ENCODE assay signal across 9 mouse cellular contexts in the genomic region with DNA sequence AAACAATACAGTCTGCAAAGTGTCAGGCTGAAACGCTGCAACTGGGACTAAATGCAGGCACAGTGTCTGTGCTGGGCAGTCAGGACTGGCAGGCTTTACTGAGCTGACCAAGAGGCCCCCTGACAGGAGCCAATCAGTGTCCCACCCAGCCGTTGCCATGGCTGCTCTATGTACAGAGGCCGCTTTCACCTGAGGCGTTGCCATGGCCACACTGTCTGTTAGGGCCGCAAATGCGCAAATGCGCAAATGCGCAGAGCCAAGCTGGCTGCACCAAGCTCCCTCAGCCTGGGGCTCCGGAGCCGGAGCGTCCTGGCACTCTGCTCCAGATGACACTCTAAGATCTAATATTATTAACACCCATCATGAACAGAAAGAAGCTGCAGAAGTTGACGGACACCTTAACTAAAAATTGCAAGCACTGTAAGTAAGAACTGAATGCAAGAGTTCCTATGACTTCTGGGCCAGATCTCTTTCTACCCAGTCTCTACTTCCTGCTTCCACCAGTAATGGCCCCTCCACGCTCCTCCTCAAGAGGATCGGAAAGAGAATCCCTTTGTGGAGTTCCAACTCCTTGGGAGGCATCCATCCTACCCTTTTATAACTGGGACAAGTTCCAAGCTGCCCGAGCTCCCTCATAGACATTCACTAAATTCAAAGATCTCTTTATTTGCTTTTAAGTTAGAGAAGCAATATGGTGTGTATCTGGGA. TPM values are rescaled to one million over a fixed set of nuclear protein-coding genes. Genes with fewer than 3 reads are reported as not detected.
DNase-seq lines count a peak whose midpoint lies in the region; ATAC-seq and TF ChIP-seq lines count a peak whose summit lies in the region.
"Had no signal": no experiment of that assay in that cellular context is flagged by ENCODE, and none has a peak within 500 bp of the region (broad histone marks: within the 10 kb centered on the region; RNA-seq: fewer than 3 reads in every experiment).

Gene Efcab1 (plus strand): TSS at position 214 of the 708 bp plus-strand sequence.

- WGBS in embryonic facial prominence, embryonic 13.5 days, result 6% methylated on average over 15 of the region's 15 CpGs
- WGBS in intestine, embryonic 16.5 days, result 14% methylated on average over 15 of the region's 15 CpGs
- 8% methylated on average over 15 of the region's 15 CpGs for WGBS in lung, embryonic 14.5 days

- peaks cover 9% of the 10 kb centered on the region for H3K4me1 ChIP-seq in embryonic facial prominence, embryonic 13.5 days
- peaks cover 4% of the 10 kb centered on the region; the same call in 1 of the 2 replicates for H3K4me1 ChIP-seq in intestine, embryonic 16.5 days (ENCODE audit: control insufficient read depth, insufficient read depth, low read length)
- H3K4me1 ChIP-seq in lung, embryonic 14.5 days (ENCODE audit: insufficient read depth), result 0 out of 2 replicates have a peak, but pooled peaks cover 4% of the 10 kb centered on the region
- H3K4me1 ChIP-seq: megakaryocyte, embryonic 14.5 days had no signal

- no peak for TF ChIP-seq CTCF in lung, embryonic 14.5 days (IDR thresholded peaks at IDR 0.05; ENCODE audit: low read depth)

- H3K27ac ChIP-seq in embryonic facial prominence, embryonic 13.5 days, result peak within 1 kb of the TSS; percentile 52; the same call in 1 of the 2 replicates
- H3K27ac ChIP-seq in intestine, embryonic 16.5 days (ENCODE audit: low read length), result no peak within 1 kb of the TSS
- H3K27ac ChIP-seq in lung, embryonic 14.5 days (ENCODE audit: low read depth), result no peak within 1 kb of the TSS

- no peaks in the 10 kb centered on the region for H3K27me3 ChIP-seq in embryonic facial prominence, embryonic 13.5 days
- no peaks in the 10 kb centered on the region for H3K27me3 ChIP-seq in intestine, embryonic 16.5 days (replicated peaks; ENCODE audit: control insufficient read depth, insufficient read depth, low read length)
- H3K27me3 ChIP-seq in lung, embryonic 14.5 days (ENCODE audit: insufficient read depth, low read length), result no peaks in the 10 kb centered on the region

- H3K36me3 ChIP-seq in embryonic facial prominence, embryonic 13.5 days, result no peaks in the 10 kb centered on the region
- no peaks in the 10 kb centered on the region for H3K36me3 ChIP-seq in intestine, embryonic 16.5 days (ENCODE audit: control insufficient read depth, insufficient read depth, low read length)
- no peaks in the 10 kb centered on the region for H3K36me3 ChIP-seq in lung, embryonic 14.5 days (ENCODE audit: insufficient read depth)

- no peaks in the 10 kb centered on the region for H3K9me3 ChIP-seq in embryonic facial prominence, embryonic 13.5 days
- H3K9me3 ChIP-seq in intestine, embryonic 16.5 days (ENCODE audit: control insufficient read depth, low read length), result no peaks in the 10 kb centered on the region
- H3K9me3 ChIP-seq in lung, embryonic 14.5 days (ENCODE audit: low read depth, low read length), result no peaks in the 10 kb centered on the region
- H3K9me3 ChIP-seq: megakaryocyte, embryonic 14.5 days had no signal

- H3K4me3 ChIP-seq in embryonic facial prominence, embryonic 13.5 days, result peak within 1 kb of the TSS; percentile 38
- H3K4me3 ChIP-seq in intestine, embryonic 16.5 days (ENCODE audit: low read length), result peak within 1 kb of the TSS; percentile 31
- peak within 1 kb of the TSS; percentile 28 for H3K4me3 ChIP-seq in lung, embryonic 14.5 days (ENCODE audit: low read depth, low read length)
- H3K4me3 ChIP-seq: megakaryocyte, embryonic 14.5 days had no signal

- peak; percentile 6 for DNase-seq in kidney, postnatal 10 days
- DNase-seq in kidney, postnatal 36 days, result no peak
- peak; percentile 78 for DNase-seq in lung, embryonic 14.5 days
- DNase-seq in right cerebral cortex, adult 2 months (ENCODE audit: low spot score in 2 of 2), result peak; percentile 64 to 71
- no peak for DNase-seq in gastrocnemius, postnatal 36 days

- H3K9ac ChIP-seq in embryonic facial prominence, embryonic 13.5 days, result peak within 1 kb of the TSS; percentile 59
- peak within 1 kb of the TSS; percentile 39; the same call in 1 of the 2 replicates for H3K9ac ChIP-seq in intestine, embryonic 16.5 days (ENCODE audit: low read depth, low read length)
- H3K9ac ChIP-seq in lung, embryonic 14.5 days, result no peak within 1 kb of the TSS

- H3K4me2 ChIP-seq in embryonic facial prominence, embryonic 13.5 days, result peak within 1 kb of the TSS; percentile 61
- peak within 1 kb of the TSS; percentile 37 for H3K4me2 ChIP-seq in intestine, embryonic 16.5 days (ENCODE audit: low read depth, low read length)
- H3K4me2 ChIP-seq in lung, embryonic 14.5 days, result peak within 1 kb of the TSS; percentile 52

- intact Hi-C loops in gastrocnemius, postnatal 36 days (cut with DNase I), result no loop called here

- ATAC-seq in embryonic facial prominence, embryonic 13.5 days (ENCODE audit: insufficient number of reproducible peaks, insufficient read depth, low FRiP score, low TSS enrichment, low read depth), result peak; percentile 85
- ATAC-seq in intestine, embryonic 16.5 days, result peak; percentile 99
- ATAC-seq in lung, embryonic 14.5 days (ENCODE audit: insufficient read depth), result peak; percentile 99
- no peak; the same call in 1 of the 2 replicates for ATAC-seq in cerebellum, adult (ENCODE audit: insufficient number of reproducible peaks, low FRiP score, low TSS enrichment)

RNA-seq across cellular contexts. Expression of gene Efcab1, which starts in this region (rescaled TPM):
- 10.5 and 11.4 TPM in 2 replicates for polyA plus RNA-seq in embryonic facial prominence, embryonic 13.5 days (2015; fragmentation: Nextera tagmentation; extraction: Ambion mirVana)
- 2.9 and 3.5 TPM in 2 replicates for polyA plus RNA-seq in intestine, embryonic 16.5 days (2015; fragmentation: Nextera tagmentation; extraction: Ambion mirVana)
- polyA plus RNA-seq in lung, embryonic 14.5 days (2014; fragmentation: Nextera tagmentation; extraction: Ambion mirVana), result 8.6 and 11.1 TPM in 2 replicates
- not detected for total RNA-seq in gastrocnemius, postnatal 36 days (2021)

Comparison
In these comparisons a context has a peak if more than half of its experiments do, and no peak if none do; other contexts are left out.
1. DNase-seq: peak in kidney, postnatal 10 days (single experiment), lung, embryonic 14.5 days (single experiment) and right cerebral cortex, adult 2 months (2 of 2); none in kidney, postnatal 36 days (0 of 2) and gastrocnemius, postnatal 36 days (0 of 2).
2. Peak in every context shown above with its lines, with median percentiles within 50 percentile points of each other: H3K4me2 ChIP-seq and H3K4me3 ChIP-seq.